Mouse (Mus musculus) lung, embryonic 15.5 days (tissue): ENCODE data around the gene Aldh1a2. TPM values are rescaled to one million over a fixed set of nuclear protein-coding genes. Genes with fewer than 3 reads are reported as not detected.

Experiments
- ATAC-seq: fragments of 200-750 bp; cut with Nextera tagmentation; 2 replicates; pipeline ENCODE4 v1.8.0; 2017; ENCODE audit warnings: moderate number of reproducible peaks, borderline replicate concordance; ENCODE audit not compliant: low FRiP score, low TSS enrichment; ENCODE audit errors: extremely low read depth
- H3K27ac ChIP-seq: fragments of 300-500 bp; sonication (generic); 2 replicates; pipeline ENCODE4 v1.5.1; 2015; ENCODE audit warnings: moderate library complexity, mild to moderate bottlenecking, inconsistent platforms
- H3K27me3 ChIP-seq: fragments of 300-500 bp; sonication (generic); 2 replicates; pipeline ENCODE4 v1.6.1; 2015; ENCODE audit warnings: inconsistent platforms
- H3K36me3 ChIP-seq: fragments of 300-500 bp; sonication (generic); 2 replicates; pipeline ENCODE4 v1.6.1; 2015; ENCODE audit warnings: inconsistent platforms
- H3K4me1 ChIP-seq: fragments of 300-500 bp; sonication (generic); 2 replicates; pipeline ENCODE4 v1.6.1; 2015; ENCODE audit warnings: inconsistent platforms
- H3K4me2 ChIP-seq: fragments of 300-500 bp; sonication (generic); 2 replicates; pipeline ENCODE4 v1.6.1; 2015; ENCODE audit warnings: inconsistent platforms, mild to moderate bottlenecking, moderate library complexity
- H3K4me3 ChIP-seq: fragments of 300-500 bp; sonication (generic); 2 replicates; pipeline ENCODE4 v1.5.1; 2015; ENCODE audit warnings: mild to moderate bottlenecking, inconsistent platforms
- H3K9ac ChIP-seq: fragments of 300-500 bp; sonication (generic); 2 replicates; pipeline ENCODE4 v1.6.1; 2015; ENCODE audit warnings: inconsistent platforms
- H3K9me3 ChIP-seq: fragments of 300-500 bp; sonication (generic); 2 replicates; pipeline ENCODE4 v1.6.1; 2016; ENCODE audit warnings: inconsistent platforms
- WGBS: fragments of 180-500 bp; shearing (Covaris S2); methylation state at CpG from one replicate; pipeline ENCODE4 v1.1.7; 2015; 5-methylcytosine and 5-hydroxymethylcytosine counted together
- polyA plus RNA-seq: library from polyadenylated mRNA; unstranded; fragments of >200 nt; fragmentation: Nextera tagmentation; extraction: Ambion mirVana; gene quantifications from 2 replicates; pipeline ENCODE4 v1.2.1, GENCODE M21; 2015

The Aldh1a2 gene
- polyA plus RNA-seq, 1 experiment from 2014 or later, result 37.3 TPM

DNA sequence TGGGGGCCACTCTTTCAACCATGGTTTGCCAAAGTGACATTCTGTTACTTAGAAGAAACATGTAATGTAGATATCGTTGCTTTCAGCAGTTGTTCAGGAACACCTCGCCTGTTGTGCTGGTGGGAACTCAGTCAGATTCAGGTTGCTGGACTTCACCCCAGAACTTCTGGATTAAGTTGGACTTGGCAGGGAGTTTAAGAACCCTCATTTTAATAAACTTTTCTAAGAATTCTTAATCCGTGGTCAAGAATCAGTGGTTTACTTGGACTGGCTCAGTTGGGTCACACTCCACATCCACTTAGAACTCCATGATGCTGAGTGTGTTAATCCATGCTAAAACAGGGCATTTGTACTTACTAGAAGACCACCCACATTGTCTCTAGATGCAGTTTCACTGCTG lies 54.6 kb downstream of the Aldh1a2 start:
- 68% methylated on average over 3 of the region's 3 CpGs for WGBS
- H3K4me1 ChIP-seq, result no peaks in the 10 kb centered on the region
- H3K36me3 ChIP-seq, result no peaks in the 10 kb centered on the region
- H3K27ac ChIP-seq, result no peak overlapping the region
- peaks cover 5% of the 10 kb centered on the region; the same call in 1 of the 2 replicates for H3K27me3 ChIP-seq
- no peak for ATAC-seq
- no peak overlapping the region for H3K4me2 ChIP-seq
- no peak overlapping the region for H3K9ac ChIP-seq
- no peaks in the 10 kb centered on the region for H3K9me3 ChIP-seq
- no peak overlapping the region for H3K4me3 ChIP-seq

GRCm38 (mm10) chr9:71276149-71276721 lies 60.6 kb downstream of the Aldh1a2 start:
- Histone ChIP-seq H3K9ac (no peak overlapping the region), H3K4me2 (no peak overlapping the region), H3K27ac (no peak overlapping the region), H3K27me3 (no peaks in the 10 kb centered on the region), H3K9me3 (no peaks in the 10 kb centered on the region), H3K36me3 (no peaks in the 10 kb centered on the region), H3K4me3 (no peak overlapping the region), H3K4me1 (no peaks in the 10 kb centered on the region)
- WGBS, result 78% methylated on average over 14 of the region's 14 CpGs
- no peak for ATAC-seq

DNA sequence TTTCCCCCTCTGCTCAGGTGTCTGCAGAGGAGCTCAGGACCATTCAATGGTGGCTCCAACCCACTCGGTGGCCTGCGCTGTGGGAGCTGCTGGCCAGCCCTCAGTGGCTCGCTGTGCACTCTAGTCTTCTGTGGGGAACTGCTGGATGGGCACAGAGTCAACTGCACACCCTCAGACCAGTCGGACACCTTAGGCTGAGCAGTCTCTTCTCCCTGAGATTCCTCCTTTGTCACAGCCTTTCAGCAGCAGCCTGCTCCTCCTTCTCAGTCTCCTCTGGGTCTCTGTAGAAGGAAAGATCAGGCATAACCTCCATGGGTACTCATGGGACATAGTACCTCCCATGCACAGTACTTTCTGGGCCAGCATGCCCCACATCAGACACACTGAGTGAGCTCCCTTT lies 63.2 kb downstream of the Aldh1a2 start:
- 73% methylated on average over 4 of the region's 4 CpGs for whole genome bisulfite sequencing
- Histone ChIP-seq H3K36me3 (no peaks in the 10 kb centered on the region), H3K4me3 (no peak overlapping the region), H3K27ac (no peak overlapping the region), H3K9me3 (no peaks in the 10 kb centered on the region), H3K27me3 (no peaks in the 10 kb centered on the region), H3K9ac (no peak overlapping the region), H3K4me1 (no peaks in the 10 kb centered on the region), H3K4me2 (no peak overlapping the region)
- ATAC-seq, result no peak

DNA sequence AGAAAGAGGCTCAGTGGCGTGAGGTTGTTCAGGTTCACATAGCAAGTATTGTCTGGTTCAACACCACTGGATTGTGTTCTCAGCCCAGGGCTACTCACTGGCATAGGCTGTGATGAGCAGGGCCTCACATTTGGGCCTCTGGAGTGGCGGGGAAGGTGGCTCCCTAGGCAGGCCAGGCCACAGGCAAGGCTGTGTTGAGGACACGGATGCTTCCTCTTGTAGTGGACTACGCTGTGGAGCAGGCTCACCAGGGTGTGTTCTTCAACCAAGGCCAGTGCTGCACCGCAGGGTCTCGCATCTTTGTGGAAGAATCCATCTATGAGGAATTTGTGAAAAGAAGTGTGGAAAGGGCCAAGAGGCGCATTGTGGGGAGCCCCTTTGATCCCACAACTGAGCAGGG lies 67.6 kb downstream of the Aldh1a2 start:
- Histone ChIP-seq H3K4me2 (no peak overlapping the region), H3K36me3 (no peaks in the 10 kb centered on the region), H3K4me3 (no peak overlapping the region), H3K9ac (no peak overlapping the region), H3K9me3 (no peaks in the 10 kb centered on the region), H3K27me3 (no peaks in the 10 kb centered on the region), H3K27ac (no peak overlapping the region), H3K4me1 (no peaks in the 10 kb centered on the region)
- no peak for ATAC-seq
- WGBS, result 91% methylated on average over 7 of the region's 7 CpGs

GRCm38 (mm10) chr9:71285231-71285630 lies 69.6 kb downstream of the Aldh1a2 start:
- no peak overlapping the region for H3K27ac ChIP-seq
- ATAC-seq, result no peak
- no peaks in the 10 kb centered on the region for H3K4me1 ChIP-seq
- H3K27me3 ChIP-seq, result no peaks in the 10 kb centered on the region
- H3K36me3 ChIP-seq, result no peaks in the 10 kb centered on the region
- no peak overlapping the region for H3K4me2 ChIP-seq
- H3K9me3 ChIP-seq, result no peaks in the 10 kb centered on the region
- H3K9ac ChIP-seq, result no peak overlapping the region
- no peak overlapping the region for H3K4me3 ChIP-seq
- WGBS, result 88% methylated on average over 3 of the region's 3 CpGs

GRCm38 (mm10) chr9:71286420-71286819 lies 70.8 kb downstream of the Aldh1a2 start:
- 93% methylated on average over 9 of the region's 9 CpGs for WGBS

DNA sequence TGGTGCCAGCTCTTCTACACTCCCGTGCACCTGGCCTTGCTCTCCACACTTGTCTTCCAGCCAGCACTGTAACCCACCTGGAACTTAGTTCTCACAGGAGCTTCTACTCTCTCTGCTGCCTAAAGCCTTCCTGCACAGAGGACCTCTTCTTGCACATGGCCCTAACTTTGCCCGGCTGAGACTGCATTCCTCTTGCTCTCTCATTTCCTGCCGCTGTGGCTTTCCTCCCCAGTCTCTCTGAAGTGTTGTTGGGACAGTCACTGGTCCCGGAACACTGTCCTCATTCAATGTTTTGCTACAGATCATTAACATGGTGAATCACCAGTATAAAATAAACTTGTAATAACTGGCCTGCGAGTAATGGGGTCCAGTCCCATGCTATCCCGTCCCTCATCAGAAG lies 73.1 kb downstream of the Aldh1a2 start:
- no peak for ATAC-seq
- H3K36me3 ChIP-seq, result no peaks in the 10 kb centered on the region
- no peak overlapping the region for H3K9ac ChIP-seq
- H3K4me2 ChIP-seq, result no peak overlapping the region
- WGBS, result 51% methylated on average over 6 of the region's 6 CpGs
- H3K27me3 ChIP-seq, result no peaks in the 10 kb centered on the region
- no peaks in the 10 kb centered on the region for H3K9me3 ChIP-seq
- no peaks in the 10 kb centered on the region for H3K4me1 ChIP-seq
- H3K27ac ChIP-seq, result no peak overlapping the region
- H3K4me3 ChIP-seq, result no peak overlapping the region

More at GRCm38 (mm10) chr9:71286420-71286819, 70.8 kb downstream of the Aldh1a2 start:
- no peaks in the 10 kb centered on the region for H3K36me3 ChIP-seq
- no peak overlapping the region for H3K9ac ChIP-seq
- no peaks in the 10 kb centered on the region for H3K9me3 ChIP-seq
- no peak overlapping the region for H3K4me2 ChIP-seq
- no peak overlapping the region for H3K27ac ChIP-seq
- ATAC-seq, result no peak
- no peaks in the 10 kb centered on the region for H3K27me3 ChIP-seq
- no peaks in the 10 kb centered on the region for H3K4me1 ChIP-seq
- no peak overlapping the region for H3K4me3 ChIP-seq

DNA sequence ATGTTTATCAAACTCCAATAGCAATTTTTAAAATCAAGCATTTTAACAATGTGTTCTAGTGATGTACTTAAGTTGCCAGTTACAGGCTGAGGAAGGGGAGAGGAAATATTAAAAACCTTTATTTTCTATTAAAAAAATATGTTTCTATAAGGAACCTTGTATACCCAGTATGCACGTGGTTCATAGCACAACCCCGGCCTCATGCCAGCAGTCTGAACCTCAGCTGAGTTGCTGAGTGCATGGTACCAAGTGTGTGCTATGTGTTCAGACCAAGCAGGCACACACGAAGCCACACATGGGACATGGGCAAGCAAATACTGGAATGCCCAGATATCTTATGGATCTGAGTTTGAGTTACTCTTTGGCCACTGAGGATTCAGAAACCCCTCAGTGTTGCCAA lies 74.2 kb downstream of the Aldh1a2 start:
- WGBS, result 80% methylated on average over 3 of the region's 3 CpGs
- no peak for ATAC-seq
- no peak overlapping the region for H3K4me2 ChIP-seq
- H3K4me3 ChIP-seq, result no peak overlapping the region
- no peak overlapping the region for H3K27ac ChIP-seq
- H3K9me3 ChIP-seq, result no peaks in the 10 kb centered on the region
- H3K27me3 ChIP-seq, result no peaks in the 10 kb centered on the region
- no peaks in the 10 kb centered on the region for H3K36me3 ChIP-seq
- no peak overlapping the region for H3K9ac ChIP-seq
- H3K4me1 ChIP-seq, result no peaks in the 10 kb centered on the region

DNA sequence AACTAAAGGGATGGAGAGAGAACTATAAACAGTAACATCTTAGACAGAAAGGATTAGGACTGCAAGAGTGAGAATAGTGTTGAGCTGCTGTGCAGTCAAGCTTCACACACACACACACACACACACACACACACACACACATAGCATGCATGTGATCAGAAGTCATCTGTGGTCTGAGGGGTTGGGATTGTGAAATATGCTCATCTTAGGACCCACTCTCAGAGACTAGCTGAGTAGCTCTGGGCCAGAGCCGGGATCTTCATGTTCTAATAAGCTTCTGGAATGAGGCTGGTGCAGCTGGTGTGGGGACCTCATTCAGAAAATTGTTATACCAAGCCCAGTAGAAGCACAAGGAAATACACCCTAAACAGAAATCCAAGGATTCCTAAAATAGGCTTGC lies 75.1 kb downstream of the Aldh1a2 start:
- Histone ChIP-seq H3K9me3 (no peaks in the 10 kb centered on the region), H3K27ac (no peak overlapping the region), H3K36me3 (no peaks in the 10 kb centered on the region), H3K4me2 (no peak overlapping the region), H3K9ac (no peak overlapping the region), H3K4me1 (no peaks in the 10 kb centered on the region; the same call in 1 of the 2 replicates), H3K4me3 (no peak overlapping the region), H3K27me3 (no peaks in the 10 kb centered on the region)
- no peak for ATAC-seq
- 57% methylated on average over 1 of the region's 1 CpGs for WGBS

DNA sequence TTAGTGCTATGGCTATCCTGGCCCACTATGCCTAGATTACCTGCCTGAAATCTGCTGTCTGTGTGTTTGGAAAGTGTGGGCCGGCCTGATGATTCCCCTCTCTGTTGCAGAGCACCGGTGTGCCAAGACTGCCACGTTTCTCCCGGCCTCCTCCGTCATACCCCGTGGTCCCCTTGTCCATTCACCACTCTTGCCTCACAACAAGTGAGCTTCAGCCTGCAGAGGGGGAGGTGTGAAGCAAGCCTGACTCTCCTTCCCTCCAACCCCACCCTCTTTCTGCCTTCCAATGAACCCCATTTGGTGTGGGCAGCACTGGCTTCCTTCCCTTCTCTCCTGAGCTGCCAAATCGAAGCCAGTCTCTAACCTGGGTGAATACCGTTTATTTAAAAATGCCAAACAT lies 79.9 kb downstream of the Aldh1a2 start:
- no peaks in the 10 kb centered on the region for H3K27me3 ChIP-seq
- WGBS, result 44% methylated on average over 8 of the region's 8 CpGs
- no peak overlapping the region for H3K9ac ChIP-seq
- no peak overlapping the region for H3K27ac ChIP-seq
- H3K4me3 ChIP-seq, result no peak overlapping the region
- no peak for ATAC-seq
- no peaks in the 10 kb centered on the region for H3K36me3 ChIP-seq
- H3K4me2 ChIP-seq, result no peak overlapping the region
- peaks cover 3% of the 10 kb centered on the region; the same call in 1 of the 2 replicates for H3K4me1 ChIP-seq
- H3K9me3 ChIP-seq, result no peaks in the 10 kb centered on the region

DNA sequence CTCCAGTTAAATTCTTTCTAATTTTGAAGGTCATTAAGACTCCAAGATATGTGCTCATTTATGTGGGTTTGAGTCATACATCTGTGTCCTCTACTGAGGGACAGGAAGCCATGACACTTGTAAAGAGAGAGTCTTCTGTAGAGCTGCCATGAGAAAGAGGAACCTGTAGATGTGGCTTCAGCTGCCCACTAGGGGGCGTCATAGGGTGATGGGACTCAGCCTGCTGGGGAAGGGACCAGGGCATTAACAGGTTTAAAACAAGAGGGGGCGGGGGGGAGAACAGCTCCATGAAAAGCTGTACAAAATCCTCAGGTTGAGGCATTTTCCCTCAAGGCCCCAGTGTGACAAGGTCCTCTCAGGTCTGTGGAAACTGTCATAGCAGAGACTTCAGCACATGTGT lies 88.0 kb downstream of the Aldh1a2 start:
- Histone ChIP-seq H3K9ac (no peak overlapping the region), H3K4me2 (no peak overlapping the region), H3K4me3 (no peak overlapping the region), H3K27me3 (no peaks in the 10 kb centered on the region), H3K9me3 (no peaks in the 10 kb centered on the region), H3K4me1 (0 out of 2 replicates have a peak, but pooled peaks cover 6% of the 10 kb centered on the region), H3K27ac (no peak overlapping the region), H3K36me3 (no peaks in the 10 kb centered on the region)
- 55% methylated on average over 2 of the region's 2 CpGs for WGBS
- no peak for ATAC-seq

DNA sequence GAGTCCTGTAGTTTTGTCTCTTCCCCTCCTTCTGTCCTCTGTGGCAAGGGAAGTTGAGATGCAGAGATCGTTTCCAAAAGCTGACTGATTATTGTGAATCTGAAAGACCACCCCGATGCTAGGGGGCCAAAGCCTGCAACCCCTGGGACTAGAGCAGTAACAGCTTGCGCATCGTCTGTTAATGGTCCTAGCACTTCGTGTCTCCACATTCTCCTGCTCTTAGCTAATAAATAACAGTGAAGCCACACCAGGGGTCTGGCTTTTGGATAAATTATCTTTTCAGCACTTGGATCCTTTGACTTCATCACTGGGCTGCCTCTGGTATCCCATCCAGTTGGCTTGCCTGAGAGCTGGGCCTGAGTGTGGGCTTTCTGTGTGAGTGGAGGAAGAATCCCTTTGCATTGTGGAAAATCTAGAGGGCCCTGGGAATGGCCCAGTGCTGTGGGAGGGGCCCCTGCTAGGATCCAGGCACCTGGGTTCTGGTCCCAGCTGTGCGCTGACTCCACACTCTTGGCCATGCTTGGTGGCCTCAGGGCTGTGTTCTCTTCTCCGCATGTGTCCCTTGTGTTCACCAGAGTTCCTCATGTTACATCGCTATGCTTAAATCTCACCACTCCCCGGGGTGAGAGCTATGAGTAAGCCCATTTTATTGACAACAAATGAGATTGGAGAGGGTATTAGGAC lies 91.7 kb downstream of the Aldh1a2 start:
- Histone ChIP-seq H3K36me3 (no peaks in the 10 kb centered on the region), H3K4me2 (no peak overlapping the region), H3K4me3 (no peak overlapping the region), H3K27ac (no peak overlapping the region), H3K4me1 (0 out of 2 replicates have a peak, but pooled peaks cover 6% of the 10 kb centered on the region), H3K9me3 (no peaks in the 10 kb centered on the region), H3K27me3 (no peaks in the 10 kb centered on the region), H3K9ac (no peak overlapping the region)
- 75% methylated on average over 9 of the region's 9 CpGs for WGBS
- ATAC-seq, result no peak
